Mouse (Mus musculus): Measurements from ENCODE around the gene Pdcl2. TPM values are rescaled to one million over a fixed set of nuclear protein-coding genes. Genes with fewer than 3 reads are reported as not detected.

Gene Pdcl2
- not detected in 2 replicates for polyA plus RNA-seq (2012; rRNA removed)

GRCm38 (mm10) chr5:76330953-76331352, at the start of gene Pdcl2:
Pdcl2 (minus strand) TSS chr5:76331156.
- 88% methylated on average over 7 of the region's 7 CpGs for WGBS
- no peak within 1 kb of the TSS for H3K27ac ChIP-seq (ENCODE audit: insufficient read depth, low read length)
- TF ChIP-seq CTCF (IDR thresholded peaks at IDR 0.05; ENCODE audit: extremely low read depth, insufficient read depth, insufficient read length, insufficient replicate concordance) (no peak), POLR2A (IDR thresholded peaks at IDR 0.05; ENCODE audit: low read depth, low read length) (no peak)
- no peaks in the 10 kb centered on the region for H3K36me3 ChIP-seq (ENCODE audit: control insufficient read depth, insufficient read depth, low read length)
- no peaks in the 10 kb centered on the region for H3K4me1 ChIP-seq (ENCODE audit: control insufficient read depth, insufficient read depth, insufficient read length)
- no peaks in the 10 kb centered on the region for H3K27me3 ChIP-seq (ENCODE audit: control insufficient read depth, insufficient read depth, low read length)
- no peak for DNase-seq (ENCODE audit: low read depth in 1 of 2, low spot score in 2 of 2)
- no peak within 1 kb of the TSS for H3K4me3 ChIP-seq (ENCODE audit: extremely low read depth, insufficient read depth, insufficient read length)

GRCm38 (mm10) chr5:76379216-76379615, 48.3 kb upstream of the Pdcl2 start:
- no peaks in the 10 kb centered on the region for H3K4me1 ChIP-seq (ENCODE audit: control insufficient read depth, insufficient read depth, insufficient read length)
- TF ChIP-seq CTCF (IDR thresholded peaks at IDR 0.05; ENCODE audit: extremely low read depth, insufficient read depth, insufficient read length, insufficient replicate concordance) (no peak), POLR2A (IDR thresholded peaks at IDR 0.05; ENCODE audit: low read depth, low read length) (no peak)
- H3K27ac ChIP-seq (ENCODE audit: insufficient read depth, low read length), result no peak overlapping the region
- H3K4me3 ChIP-seq (ENCODE audit: extremely low read depth, insufficient read depth, insufficient read length), result no peak overlapping the region
- WGBS, result 79% methylated on average over 3 of the region's 3 CpGs
- no peaks in the 10 kb centered on the region for H3K36me3 ChIP-seq (ENCODE audit: control insufficient read depth, insufficient read depth, low read length)
- DNase-seq (ENCODE audit: low read depth in 1 of 2, low spot score in 2 of 2), result no peak
- no peaks in the 10 kb centered on the region for H3K27me3 ChIP-seq (ENCODE audit: control insufficient read depth, insufficient read depth, low read length)

DNA sequence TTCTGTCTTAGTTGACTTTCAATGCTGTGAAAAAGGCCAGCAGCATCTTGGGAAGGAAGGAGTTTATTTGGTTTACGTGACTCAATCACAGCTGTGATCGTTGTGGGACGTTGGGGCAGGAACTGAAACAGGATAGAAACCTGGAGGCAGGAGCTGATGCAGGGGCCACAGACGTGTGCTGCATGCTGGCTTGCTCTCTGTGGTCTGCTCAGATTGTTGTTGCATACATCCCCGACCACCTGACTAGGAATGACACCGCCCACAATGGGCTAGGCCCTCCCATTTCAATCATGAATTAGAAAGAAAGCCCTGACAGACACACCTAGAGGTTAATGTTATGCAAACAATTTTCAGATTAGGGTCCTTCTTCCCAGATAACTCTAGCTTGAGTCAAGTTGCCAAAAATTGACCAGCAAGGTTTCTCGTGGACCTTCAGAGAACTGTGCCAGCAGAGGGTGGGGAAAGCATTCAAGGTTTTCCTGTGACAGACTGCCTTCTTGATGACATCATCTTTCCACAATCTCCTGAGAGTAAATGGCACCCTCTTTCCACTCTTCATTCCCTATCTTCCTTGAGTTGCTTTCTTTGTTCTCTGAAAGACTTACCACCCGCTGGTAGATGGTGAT, 38.4 kb upstream of the Pdcl2 start:
- no peaks in the 10 kb centered on the region for H3K27me3 ChIP-seq (ENCODE audit: control insufficient read depth, insufficient read depth, low read length)
- no peak overlapping the region for H3K4me3 ChIP-seq (ENCODE audit: extremely low read depth, insufficient read depth, insufficient read length)
- DNase-seq (ENCODE audit: low read depth in 1 of 2, low spot score in 2 of 2), result no peak
- TF ChIP-seq POLR2A (IDR thresholded peaks at IDR 0.05; ENCODE audit: low read depth, low read length) (no peak), CTCF (IDR thresholded peaks at IDR 0.05; ENCODE audit: extremely low read depth, insufficient read depth, insufficient read length, insufficient replicate concordance) (no peak)
- H3K4me1 ChIP-seq (ENCODE audit: control insufficient read depth, insufficient read depth, insufficient read length), result no peaks in the 10 kb centered on the region
- H3K36me3 ChIP-seq (ENCODE audit: control insufficient read depth, insufficient read depth, low read length), result no peaks in the 10 kb centered on the region
- WGBS, result 62% methylated on average over 8 of the region's 8 CpGs
- no peak overlapping the region for H3K27ac ChIP-seq (ENCODE audit: insufficient read depth, low read length)

- TF ChIP-seq POLR2A (IDR thresholded peaks at IDR 0.05; ENCODE audit: low read depth, low read length) (no peak), CTCF (IDR thresholded peaks at IDR 0.05; ENCODE audit: extremely low read depth, insufficient read depth, insufficient read length, insufficient replicate concordance) (no peak)
- no peaks in the 10 kb centered on the region for H3K36me3 ChIP-seq (ENCODE audit: control insufficient read depth, insufficient read depth, low read length)
- H3K27ac ChIP-seq (ENCODE audit: insufficient read depth, low read length), result no peak overlapping the region
- H3K27me3 ChIP-seq (ENCODE audit: control insufficient read depth, insufficient read depth, low read length), result peaks cover 4% of the 10 kb centered on the region
- no peaks in the 10 kb centered on the region for H3K4me1 ChIP-seq (ENCODE audit: control insufficient read depth, insufficient read depth, insufficient read length)
- WGBS, result 62% methylated on average over 5 of the region's 5 CpGs
- DNase-seq (ENCODE audit: low read depth in 1 of 2, low spot score in 2 of 2), result no peak
- H3K4me3 ChIP-seq (ENCODE audit: extremely low read depth, insufficient read depth, insufficient read length), result no peak overlapping the region
Observed at GRCm38 (mm10) chr5:76365406-76365805, 34.5 kb upstream of the Pdcl2 start.

- TF ChIP-seq CTCF (IDR thresholded peaks at IDR 0.05; ENCODE audit: extremely low read depth, insufficient read depth, insufficient read length, insufficient replicate concordance) (no peak), POLR2A (IDR thresholded peaks at IDR 0.05; ENCODE audit: low read depth, low read length) (no peak)
- no peaks in the 10 kb centered on the region for H3K36me3 ChIP-seq (ENCODE audit: control insufficient read depth, insufficient read depth, low read length)
- no peak within 1 kb of the TSS for H3K4me3 ChIP-seq (ENCODE audit: extremely low read depth, insufficient read depth, insufficient read length)
- 13% methylated on average over 35 of the region's 35 CpGs for WGBS
- DNase-seq (ENCODE audit: low read depth in 1 of 2, low spot score in 2 of 2), result no peak
- peaks cover 4% of the 10 kb centered on the region for H3K27me3 ChIP-seq (ENCODE audit: control insufficient read depth, insufficient read depth, low read length)
- H3K4me1 ChIP-seq (ENCODE audit: control insufficient read depth, insufficient read depth, insufficient read length), result no peaks in the 10 kb centered on the region
- no peak within 1 kb of the TSS for H3K27ac ChIP-seq (ENCODE audit: insufficient read depth, low read length)
Observed at GRCm38 (mm10) chr5:76363453-76364104, 32.6 kb upstream of the Pdcl2 start, which contains the start of gene Nmu. Nmu (minus strand) TSS chr5:76363788.

- WGBS, result 55% methylated on average over 4 of the region's 4 CpGs
- no peak for DNase-seq (ENCODE audit: low read depth in 1 of 2, low spot score in 2 of 2)
- no peak overlapping the region for H3K27ac ChIP-seq (ENCODE audit: insufficient read depth, low read length)
Observed at GRCm38 (mm10) chr5:76360786-76361185, 29.8 kb upstream of the Pdcl2 start.

DNA sequence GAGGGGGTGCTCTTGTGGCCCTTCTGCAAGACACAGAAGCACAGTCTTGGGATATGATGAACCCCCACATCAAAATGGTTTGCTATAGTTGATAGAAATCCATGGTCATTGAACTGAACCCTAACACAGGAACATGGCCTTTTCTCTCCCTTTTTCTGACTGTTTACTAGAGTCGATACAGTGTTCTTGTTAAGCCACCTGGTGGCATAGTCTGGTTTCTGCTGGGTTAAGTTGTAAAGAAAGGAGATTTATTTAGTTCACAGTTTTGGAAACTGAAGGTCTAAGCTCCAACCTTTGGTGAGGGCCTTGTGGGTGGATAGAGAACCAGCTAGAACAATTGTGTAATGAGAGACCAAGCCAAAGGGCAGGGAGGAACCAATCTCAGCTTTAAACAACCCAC, 29.1 kb upstream of the Pdcl2 start:
- 82% methylated on average over 1 of the region's 1 CpGs for WGBS
- no peak for DNase-seq (ENCODE audit: low read depth in 1 of 2, low spot score in 2 of 2)
- Histone ChIP-seq H3K27me3 (ENCODE audit: control insufficient read depth, insufficient read depth, low read length) (peaks cover 4% of the 10 kb centered on the region), H3K4me1 (ENCODE audit: control insufficient read depth, insufficient read depth, insufficient read length) (no peaks in the 10 kb centered on the region), H3K27ac (ENCODE audit: insufficient read depth, low read length) (no peak overlapping the region), H3K4me3 (ENCODE audit: extremely low read depth, insufficient read depth, insufficient read length) (no peak overlapping the region), H3K36me3 (ENCODE audit: control insufficient read depth, insufficient read depth, low read length) (no peaks in the 10 kb centered on the region)
- TF ChIP-seq CTCF (IDR thresholded peaks at IDR 0.05; ENCODE audit: extremely low read depth, insufficient read depth, insufficient read length, insufficient replicate concordance) (no peak), POLR2A (IDR thresholded peaks at IDR 0.05; ENCODE audit: low read depth, low read length) (no peak)

More at GRCm38 (mm10) chr5:76360786-76361185, 29.8 kb upstream of the Pdcl2 start:
- H3K4me1 ChIP-seq (ENCODE audit: control insufficient read depth, insufficient read depth, insufficient read length), result no peaks in the 10 kb centered on the region
- no peak for TF ChIP-seq POLR2A (IDR thresholded peaks at IDR 0.05; ENCODE audit: low read depth, low read length)
- no peak overlapping the region for H3K4me3 ChIP-seq (ENCODE audit: extremely low read depth, insufficient read depth, insufficient read length)
- H3K36me3 ChIP-seq (ENCODE audit: control insufficient read depth, insufficient read depth, low read length), result no peaks in the 10 kb centered on the region
- H3K27me3 ChIP-seq (ENCODE audit: control insufficient read depth, insufficient read depth, low read length), result peaks cover 4% of the 10 kb centered on the region

Measured in spleen, adult 2 months (tissue).